13 mouse cellular contexts compared by ENCODE assay signal in the genomic region with DNA sequence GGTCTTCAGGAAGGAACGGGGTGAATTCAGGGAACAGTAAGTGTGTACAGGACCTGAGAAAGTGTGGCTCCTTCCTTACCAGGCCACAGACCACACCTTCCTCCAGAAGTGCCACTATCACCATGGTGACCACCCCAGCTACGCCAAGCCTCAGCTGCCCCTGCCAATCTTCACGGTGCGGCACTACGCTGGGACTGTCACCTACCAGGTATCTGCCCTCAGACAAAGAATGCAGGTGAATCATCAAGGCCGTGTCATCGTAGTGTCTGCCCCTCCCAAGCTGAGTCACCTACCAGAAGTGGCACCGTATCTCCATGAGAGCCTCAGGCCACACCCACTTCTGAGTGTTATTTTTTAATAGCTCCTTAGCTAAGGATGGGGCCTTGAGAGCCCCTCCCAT. TPM values are rescaled to one million over a fixed set of nuclear protein-coding genes. Genes with fewer than 3 reads are reported as not detected.
DNase-seq lines count a peak whose midpoint lies in the region; ATAC-seq and TF ChIP-seq lines count a peak whose summit lies in the region.
"Had no signal": no experiment of that assay in that cellular context is flagged by ENCODE, and none has a peak within 500 bp of the region (broad histone marks: within the 10 kb centered on the region; RNA-seq: fewer than 3 reads in every experiment).

No protein-coding gene starts in this region.

- H3K4me3 ChIP-seq in liver, postnatal 0 days (ENCODE audit: low read depth, low read length): no peak overlapping the region
- no peak overlapping the region for H3K4me3 ChIP-seq in intestine, embryonic 15.5 days (replicated peaks)
- H3K4me3 ChIP-seq: forebrain, embryonic 10.5 days had no signal

- H3K9me3 ChIP-seq in liver, postnatal 0 days (ENCODE audit: low read length): no peaks in the 10 kb centered on the region
- H3K9me3 ChIP-seq in intestine, embryonic 15.5 days: no peaks in the 10 kb centered on the region
- H3K9me3 ChIP-seq: forebrain, embryonic 10.5 days had no signal

- no peak for ATAC-seq in liver, postnatal 0 days
- ATAC-seq in intestine, embryonic 15.5 days: peak; percentile 85
- ATAC-seq: midbrain, embryonic 16.5 days had no signal

- no peaks in the 10 kb centered on the region for H3K27me3 ChIP-seq in liver, postnatal 0 days (ENCODE audit: insufficient read depth, low read length)
- no peaks in the 10 kb centered on the region for H3K27me3 ChIP-seq in intestine, embryonic 15.5 days (replicated peaks)

- no peak for TF ChIP-seq EP300 in liver, postnatal 0 days (IDR thresholded peaks at IDR 0.05; ENCODE audit: low read depth)

- no peak overlapping the region for H3K4me2 ChIP-seq in liver, postnatal 0 days (ENCODE audit: low read depth, low read length)
- H3K4me2 ChIP-seq in intestine, embryonic 15.5 days (replicated peaks): no peak overlapping the region; the same call in 1 of the 2 replicates

- H3K27ac ChIP-seq in liver, postnatal 0 days (ENCODE audit: low read depth): no peak overlapping the region
- peak overlapping the region; percentile 71 for H3K27ac ChIP-seq in intestine, embryonic 15.5 days
- H3K27ac ChIP-seq: forebrain, embryonic 10.5 days had no signal

- H3K9ac ChIP-seq in liver, postnatal 0 days (replicated peaks): no peak overlapping the region
- H3K9ac ChIP-seq in intestine, embryonic 15.5 days: no peak overlapping the region

- intact Hi-C loops in left cerebral cortex, postnatal 14 days (cut with DNase I): no loop called here

- TF ChIP-seq CTCF in liver, postnatal 0 days (IDR thresholded peaks at IDR 0.05; ENCODE audit: low read depth): no peak

- 49% methylated on average over 8 of the region's 8 CpGs for WGBS in liver, postnatal 0 days (ENCODE audit: insufficient replicate concordance)
- WGBS in intestine, embryonic 15.5 days: 53% methylated on average over 8 of the region's 8 CpGs

- no peaks in the 10 kb centered on the region for H3K36me3 ChIP-seq in liver, postnatal 0 days (replicated peaks; ENCODE audit: insufficient read depth, low read length)
- no peaks in the 10 kb centered on the region for H3K36me3 ChIP-seq in intestine, embryonic 15.5 days
- H3K36me3 ChIP-seq: forebrain, embryonic 10.5 days had no signal

- H3K4me1 ChIP-seq in liver, postnatal 0 days (ENCODE audit: insufficient read depth): peaks cover 2% of the 10 kb centered on the region; the same call in 1 of the 2 replicates
- peaks cover 14% of the 10 kb centered on the region for H3K4me1 ChIP-seq in intestine, embryonic 15.5 days (replicated peaks)

- peak; percentile 55 for DNase-seq in liver
- no peak for DNase-seq in liver, postnatal 0 days
- DNase-seq in lung, postnatal 10 days: peak; percentile 48
- DNase-seq in left cerebral cortex, postnatal 14 days (ENCODE audit: low spot score in 2 of 2): no peak
- no peak for DNase-seq in frontal cortex, postnatal 25 days (ENCODE audit: low spot score in 2 of 2)
- no peak for DNase-seq in layer of hippocampus, adult 9-11 months
- no peak for DNase-seq in gastrocnemius, postnatal 25 days
- DNase-seq: cerebellum, postnatal 25 days; heart, adult 11 months had no signal

RNA-seq across cellular contexts. Expression of gene Myo15b, which starts 11.2 kb away (rescaled TPM):
- 2.4 and 2.7 TPM in 2 replicates for polyA plus RNA-seq in liver, postnatal 0 days (2015; fragmentation: Nextera tagmentation; extraction: Ambion mirVana)
- 95.2 and 111 TPM in 2 replicates for polyA plus RNA-seq in intestine, embryonic 15.5 days (2015; fragmentation: Nextera tagmentation; extraction: Ambion mirVana)
- total RNA-seq in left cerebral cortex, postnatal 14 days (2021): under 1 TPM; 0.13 to 0.17 TPM
- not detected for total RNA-seq in gastrocnemius, postnatal 25 days (2021)
- polyA plus RNA-seq: midbrain, embryonic 16.5 days had no signal

RNA-seq across cellular contexts. Expression of gene Smim5, which starts 30.4 kb away (rescaled TPM):
- polyA plus RNA-seq in liver, postnatal 0 days (2015; fragmentation: Nextera tagmentation; extraction: Ambion mirVana): 16.8 and 21.5 TPM in 2 replicates
- polyA plus RNA-seq in intestine, embryonic 15.5 days (2015; fragmentation: Nextera tagmentation; extraction: Ambion mirVana): 1.6 and 3.0 TPM in 2 replicates
- under 1 TPM in 1 of 2 experiments, not detected in 1; 0.33 TPM for total RNA-seq in left cerebral cortex, postnatal 14 days (2021)
- 1 to 10 TPM in 1 of 2 experiments, under 1 TPM in 1; 0.51 to 1.9 TPM for total RNA-seq in gastrocnemius, postnatal 25 days (2021)

RNA-seq across cellular contexts. Expression of gene Smim6, which starts 42.4 kb away (rescaled TPM):
- polyA plus RNA-seq in liver, postnatal 0 days (2015; fragmentation: Nextera tagmentation; extraction: Ambion mirVana): 1.9 TPM in 2 replicates
- polyA plus RNA-seq in intestine, embryonic 15.5 days (2015; fragmentation: Nextera tagmentation; extraction: Ambion mirVana): 25.4 and 31.4 TPM in 2 replicates
- total RNA-seq in left cerebral cortex, postnatal 14 days (2021): not detected
- not detected for total RNA-seq in gastrocnemius, postnatal 25 days (2021)
- total RNA-seq: left cerebral cortex, postnatal 10 days had no signal

RNA-seq across cellular contexts. Expression of gene Llgl2, which starts 45.5 kb away (rescaled TPM):
- 15.1 and 20.9 TPM in 2 replicates for polyA plus RNA-seq in liver, postnatal 0 days (2015; fragmentation: Nextera tagmentation; extraction: Ambion mirVana)
- polyA plus RNA-seq in intestine, embryonic 15.5 days (2015; fragmentation: Nextera tagmentation; extraction: Ambion mirVana): 77.2 and 80.6 TPM in 2 replicates
- 1 to 10 TPM; 2.8 to 3.4 TPM for total RNA-seq in left cerebral cortex, postnatal 14 days (2021)
- total RNA-seq in gastrocnemius, postnatal 25 days (2021): 1 to 10 TPM; 7.8 to 9.0 TPM

RNA-seq across cellular contexts. Expression of gene Tsen54, which starts 54.9 kb away (rescaled TPM):
- polyA plus RNA-seq in liver, postnatal 0 days (2015; fragmentation: Nextera tagmentation; extraction: Ambion mirVana): 7.7 and 8.8 TPM in 2 replicates
- polyA plus RNA-seq in intestine, embryonic 15.5 days (2015; fragmentation: Nextera tagmentation; extraction: Ambion mirVana): 31.3 and 34.9 TPM in 2 replicates
- 10 to 100 TPM; 12.7 to 15.3 TPM for total RNA-seq in left cerebral cortex, postnatal 14 days (2021)
- 1 to 10 TPM; 3.2 to 7.5 TPM for total RNA-seq in gastrocnemius, postnatal 25 days (2021)

Comparison
In these comparisons a context has a peak if more than half of its experiments do, and no peak if none do; other contexts are left out.
1. DNase-seq: peak in liver (single experiment) and lung, postnatal 10 days (single experiment); none in liver, postnatal 0 days (single experiment), left cerebral cortex, postnatal 14 days (0 of 2), frontal cortex, postnatal 25 days (0 of 2), layer of hippocampus, adult 9-11 months (single experiment) and gastrocnemius, postnatal 25 days (single experiment).